Mouse (Mus musculus): ENCODE measurements around the gene Lgals1.
"Not testable (repeated sequence)": the region's sequence is repeated elsewhere in the genome, so short reads cannot be mapped to it uniquely, and the experiment has no call there.

Lgals1 gene

DNA sequence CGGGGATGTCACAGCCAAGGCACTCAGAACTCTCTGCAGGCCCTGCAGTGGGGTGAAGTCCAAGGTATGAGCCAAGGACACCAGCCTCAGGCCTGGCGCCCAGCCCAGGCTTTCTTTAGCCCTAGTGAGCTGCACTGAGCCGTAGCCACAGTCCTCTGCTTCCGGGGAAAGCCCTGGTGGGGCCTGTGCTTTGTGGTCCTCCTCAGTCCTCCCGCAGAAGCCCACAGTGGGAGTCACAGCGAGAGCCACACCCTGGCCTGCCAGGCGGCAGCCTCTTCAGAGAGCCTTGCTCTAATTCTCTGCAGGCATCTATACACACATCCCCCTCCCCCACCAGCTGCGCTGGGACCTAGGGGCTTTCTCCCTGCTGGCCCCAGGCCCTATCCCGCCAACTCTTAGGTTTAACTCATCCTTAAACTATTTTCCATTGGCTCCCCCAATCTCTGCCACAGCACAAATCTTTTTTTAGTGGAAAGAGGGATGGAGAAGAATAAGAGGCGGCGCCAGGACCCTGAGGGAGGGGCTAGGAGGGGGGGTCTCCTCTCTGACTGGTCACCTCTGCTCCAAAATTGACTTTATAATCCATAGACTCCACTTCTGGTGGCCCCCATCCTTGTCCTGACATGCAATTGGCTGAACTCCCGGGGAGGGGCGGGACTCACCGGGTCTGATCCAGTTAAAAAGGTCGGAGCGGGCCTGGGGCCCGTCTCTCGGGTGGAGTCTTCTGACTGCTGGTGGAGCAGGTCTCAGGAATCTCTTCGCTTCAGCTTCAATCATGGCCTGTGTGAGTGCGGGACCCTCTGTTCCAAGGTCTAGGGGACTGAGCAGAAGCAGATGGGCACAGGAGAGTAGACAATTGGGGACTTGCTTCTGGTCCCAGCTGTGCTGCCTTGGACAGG lies at the start of gene Lgals1:
Gene Lgals1 (plus strand): TSS at position 705 of the 899 bp plus-strand sequence.
- DNase-seq (ENCODE audit: low spot score in 2 of 2), result peak; percentile 49 to 74

DNA sequence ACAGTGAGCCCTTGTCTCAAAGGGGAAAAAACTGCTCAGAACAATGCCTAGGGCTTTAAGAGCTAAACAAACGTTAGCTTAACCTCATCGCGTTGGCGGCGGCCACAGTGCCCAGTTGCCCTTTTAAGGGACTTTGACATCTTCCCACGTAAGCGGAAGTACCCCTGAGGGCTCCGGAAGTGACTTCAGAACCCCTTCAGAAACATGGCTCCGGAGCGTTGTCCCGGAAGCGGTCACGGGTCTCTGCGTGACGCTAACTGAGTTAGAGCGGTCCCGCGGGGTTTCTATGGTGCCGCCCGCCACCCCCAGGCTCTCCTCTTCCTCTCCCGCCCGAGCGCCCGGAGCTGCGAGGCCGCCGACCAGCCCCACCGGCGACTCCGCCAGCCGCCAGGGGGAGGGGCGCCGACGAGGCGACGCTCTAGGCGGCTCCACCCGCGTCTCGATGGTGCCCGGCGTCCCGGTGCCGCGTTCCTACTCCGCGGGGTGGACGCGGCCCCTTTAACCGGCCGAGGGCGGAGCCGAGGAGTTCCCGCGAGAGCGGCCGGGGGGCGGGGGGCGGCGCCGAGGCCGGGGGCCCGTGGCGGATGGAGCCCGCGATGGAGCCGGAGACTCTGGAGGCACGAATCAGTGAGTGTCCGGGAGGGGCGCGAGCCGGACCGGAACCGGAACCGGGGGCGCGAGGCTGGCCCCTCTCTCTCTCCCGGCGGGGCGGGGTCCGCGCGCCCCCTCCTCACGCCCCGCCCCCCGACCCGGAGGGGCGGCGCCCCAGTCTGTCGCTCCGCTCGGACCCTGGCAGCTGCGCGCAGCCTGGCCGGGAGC lies 49.3 kb upstream of the Lgals1 start, which contains the start of gene Gga1:
Gene Gga1 (plus strand): TSS at position 200 of the 819 bp plus-strand sequence.
- peak; percentile 88 to 90 for DNase-seq (ENCODE audit: low spot score in 2 of 2)

DNA sequence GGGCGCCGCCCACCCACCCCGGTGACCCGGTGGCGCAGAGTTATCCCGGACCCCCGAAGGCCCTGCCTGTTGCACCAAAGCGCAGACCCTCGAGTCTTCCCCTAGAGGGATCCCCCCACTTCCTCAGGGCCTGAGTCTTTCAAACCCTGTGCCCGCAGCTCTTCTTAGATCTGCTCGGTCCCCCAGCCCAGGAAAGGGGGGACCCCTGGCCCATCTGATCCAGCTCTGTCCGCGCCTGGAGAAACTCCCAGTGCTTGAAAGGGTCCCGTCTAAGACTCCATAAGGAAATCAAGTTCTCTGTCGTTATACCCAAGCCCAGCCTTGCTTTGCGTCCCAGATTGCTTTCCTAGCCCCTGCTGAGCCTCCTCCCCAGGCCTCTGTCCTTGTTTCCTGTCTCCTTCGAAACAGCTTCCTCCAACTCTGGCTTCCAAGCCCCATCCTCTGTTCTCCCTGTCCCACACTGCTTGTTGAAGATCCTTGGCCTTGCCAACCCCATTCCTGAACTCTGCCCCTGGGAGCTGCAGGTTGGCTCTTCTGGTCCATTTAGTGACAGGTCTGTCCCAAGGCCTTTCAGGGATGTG lies 48.6 kb upstream of the Lgals1 start:
- peak in 1 of 2 experiments; percentile 29 for DNase-seq (ENCODE audit: low spot score in 2 of 2)

DNA sequence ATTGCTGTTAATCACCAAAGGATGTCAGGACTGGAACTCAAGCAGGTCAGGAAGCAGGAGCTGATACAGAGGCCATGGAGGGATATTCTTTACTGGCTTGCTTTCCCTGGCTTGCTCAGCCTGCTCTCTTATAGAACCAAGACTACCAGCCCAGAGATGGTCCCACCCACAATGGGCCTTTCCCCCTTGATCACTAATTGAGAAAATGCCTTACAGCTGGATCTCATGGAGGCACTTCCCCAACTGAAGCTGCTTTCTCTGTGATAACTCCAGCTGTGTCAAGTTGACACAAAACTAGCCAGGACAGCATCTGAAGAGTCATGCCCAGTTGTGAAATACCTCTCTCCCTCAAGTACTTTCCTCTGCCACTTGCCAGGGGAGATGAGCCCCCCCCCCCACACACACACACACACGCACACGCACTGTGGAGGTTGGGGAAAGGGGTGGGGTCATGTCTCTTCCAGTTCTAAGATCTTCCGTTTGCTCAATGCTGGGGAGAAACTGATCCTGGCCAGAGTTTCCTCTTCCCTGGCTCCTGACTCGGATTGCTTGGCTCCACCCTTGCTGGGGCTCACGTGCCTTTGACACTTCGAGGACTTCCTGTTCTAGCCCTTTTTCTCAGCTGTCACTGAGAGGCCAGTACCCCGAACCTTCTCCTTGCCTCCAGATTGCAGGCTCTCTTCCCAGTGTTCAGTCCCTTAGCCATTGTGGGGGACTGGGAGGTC lies 47.6 kb upstream of the Lgals1 start:
- not testable (repeated sequence) for DNase-seq (ENCODE audit: low spot score in 2 of 2)

DNA sequence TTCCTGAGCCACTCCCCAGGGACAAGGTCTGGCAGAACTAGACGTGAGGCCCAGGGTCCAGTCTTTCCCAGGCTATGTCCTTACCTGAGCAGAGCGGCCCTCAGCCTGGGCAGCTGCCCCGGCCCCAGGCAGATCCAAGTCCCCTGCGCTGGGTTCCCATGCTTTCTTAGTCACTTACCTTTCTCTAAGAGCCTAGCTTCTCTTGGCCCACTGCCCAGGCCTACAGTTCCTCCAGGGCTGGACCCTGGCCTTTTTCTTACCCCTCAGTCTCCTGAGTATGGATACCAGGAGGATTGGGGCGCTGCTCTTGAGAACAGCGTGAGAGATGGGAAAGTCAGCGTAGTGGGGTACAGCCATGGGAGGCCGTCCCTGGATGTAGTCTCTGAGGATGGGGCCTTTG lies 46.1 kb upstream of the Lgals1 start:
- no peak for DNase-seq (ENCODE audit: low spot score in 2 of 2)

DNA sequence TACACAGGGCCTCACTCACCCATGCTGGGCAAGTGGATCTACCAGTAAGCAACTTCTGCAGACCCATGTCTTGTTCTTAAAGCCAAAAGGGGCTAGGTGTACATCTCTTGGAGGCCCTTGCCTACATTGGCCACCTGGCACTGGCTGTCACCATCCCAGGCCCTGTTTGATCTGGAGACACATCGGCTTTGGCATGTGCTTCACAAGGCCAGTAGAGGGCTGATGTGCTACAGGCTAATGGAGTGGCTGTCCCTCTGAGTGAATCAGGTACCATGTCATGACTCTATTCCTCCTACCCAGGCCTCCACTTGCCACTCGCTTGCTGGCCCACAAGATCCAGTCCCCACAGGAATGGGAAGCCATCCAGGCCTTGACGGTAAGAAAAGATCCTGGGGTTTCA lies 44.7 kb upstream of the Lgals1 start:
- no peak for DNase-seq (ENCODE audit: low spot score in 2 of 2)

DNA sequence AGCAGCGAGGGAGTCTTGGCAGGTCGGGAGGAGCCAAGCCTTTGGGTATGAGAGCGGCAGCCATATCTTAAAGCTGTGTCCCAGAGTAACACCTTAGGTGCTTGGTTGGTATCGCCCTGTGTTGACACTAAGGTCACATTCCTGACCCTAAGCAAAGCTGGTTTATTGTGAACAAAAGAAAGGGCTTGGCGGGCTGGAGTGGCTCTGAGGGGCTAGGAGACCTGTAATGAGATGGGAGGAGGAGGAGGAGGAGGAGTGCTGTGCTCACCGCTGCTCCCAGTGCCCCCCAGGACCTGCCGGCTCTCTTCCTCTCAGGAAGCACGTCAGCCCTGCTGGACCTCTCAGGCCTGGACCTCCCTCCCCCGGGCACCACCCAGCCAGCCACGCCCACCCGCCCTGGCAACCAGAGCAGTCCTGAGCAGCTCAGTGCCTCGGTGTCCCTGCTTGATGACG lies 37.1 kb upstream of the Lgals1 start:
- DNase-seq (ENCODE audit: low spot score in 2 of 2), result no peak

DNA sequence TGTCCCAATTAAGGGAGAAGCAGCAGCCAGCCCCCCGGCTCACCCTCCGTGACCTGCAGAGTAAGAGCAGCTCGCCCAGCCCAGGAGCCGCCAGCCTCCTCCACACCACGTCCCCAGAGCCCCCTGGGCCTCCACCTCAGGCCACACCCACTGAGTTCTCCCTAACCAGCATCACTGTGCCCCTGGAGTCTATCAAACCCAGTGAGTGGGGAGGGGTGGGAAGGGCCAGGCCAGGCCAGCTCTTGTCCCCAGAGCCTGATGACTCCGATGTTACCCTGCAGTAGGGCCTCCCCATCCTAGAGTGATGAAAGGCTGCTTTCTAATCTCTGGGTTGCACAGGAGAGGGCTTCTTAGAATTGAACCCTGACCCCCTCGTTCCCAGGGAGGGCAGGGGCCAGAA lies 34.1 kb upstream of the Lgals1 start:
- no peak for DNase-seq (ENCODE audit: low spot score in 2 of 2)

DNA sequence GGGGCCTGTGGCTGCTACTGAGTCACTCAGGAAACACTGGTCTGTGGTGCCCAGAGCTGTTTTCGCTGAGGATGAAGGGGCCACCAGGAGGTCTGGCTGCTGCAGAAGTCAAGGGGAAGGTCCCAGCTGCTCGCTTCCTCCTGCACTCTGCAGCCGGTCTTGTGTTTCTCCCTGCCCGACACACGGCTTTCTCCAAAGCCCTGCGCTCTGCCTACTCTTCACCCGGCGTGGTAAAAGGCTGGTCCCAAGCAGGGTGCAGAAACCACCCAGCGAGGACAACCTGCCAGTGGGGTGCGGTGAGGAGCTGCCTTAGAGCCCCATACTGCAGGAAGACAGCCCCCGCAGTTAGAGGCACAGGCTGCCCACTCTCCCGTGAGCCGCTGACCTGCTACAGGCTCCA lies 31.8 kb upstream of the Lgals1 start:
- DNase-seq (ENCODE audit: low spot score in 2 of 2), result peak; percentile 31 to 55

DNA sequence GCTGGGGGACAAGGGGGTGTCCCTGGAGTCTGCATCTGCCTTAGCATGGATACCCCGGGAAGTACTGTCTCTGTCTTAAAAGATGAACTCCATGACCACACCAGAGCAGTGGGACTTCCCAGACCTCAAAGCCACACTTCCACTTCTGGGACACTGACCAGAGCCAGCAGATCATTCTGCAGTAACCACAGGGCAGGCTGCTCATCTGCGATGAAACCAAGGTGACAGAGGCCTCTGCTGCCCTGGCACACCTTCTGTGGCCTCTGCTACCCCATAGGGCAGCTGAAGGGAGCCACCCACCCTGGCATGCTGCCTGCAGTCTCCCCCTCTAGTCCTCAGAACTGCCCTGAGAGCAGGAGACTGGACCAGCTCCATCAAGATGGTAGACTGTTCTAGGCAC lies 30.8 kb upstream of the Lgals1 start:
- no peak for DNase-seq (ENCODE audit: low spot score in 2 of 2)

DNA sequence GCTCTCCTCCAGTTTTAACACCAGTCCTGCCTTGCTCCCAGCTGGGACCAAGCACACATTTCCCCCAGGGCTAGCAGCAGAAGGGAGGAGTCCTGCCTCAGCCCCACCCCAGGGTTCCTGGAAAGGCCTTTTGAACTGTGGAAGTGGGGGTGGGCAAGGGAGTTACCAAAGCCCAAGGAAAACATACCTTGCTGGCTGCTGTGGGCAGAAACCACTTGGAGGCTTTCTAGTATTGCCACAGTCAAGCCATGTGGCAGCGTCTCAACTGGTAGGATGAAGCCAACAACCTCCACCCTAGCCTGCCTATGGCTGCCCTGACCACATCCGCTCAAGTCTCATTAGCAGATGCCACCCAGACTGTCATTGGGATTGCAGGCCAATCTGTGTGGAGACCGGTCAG lies 30.4 kb upstream of the Lgals1 start:
- peak; percentile 28 to 38 for DNase-seq (ENCODE audit: low spot score in 2 of 2)

DNA sequence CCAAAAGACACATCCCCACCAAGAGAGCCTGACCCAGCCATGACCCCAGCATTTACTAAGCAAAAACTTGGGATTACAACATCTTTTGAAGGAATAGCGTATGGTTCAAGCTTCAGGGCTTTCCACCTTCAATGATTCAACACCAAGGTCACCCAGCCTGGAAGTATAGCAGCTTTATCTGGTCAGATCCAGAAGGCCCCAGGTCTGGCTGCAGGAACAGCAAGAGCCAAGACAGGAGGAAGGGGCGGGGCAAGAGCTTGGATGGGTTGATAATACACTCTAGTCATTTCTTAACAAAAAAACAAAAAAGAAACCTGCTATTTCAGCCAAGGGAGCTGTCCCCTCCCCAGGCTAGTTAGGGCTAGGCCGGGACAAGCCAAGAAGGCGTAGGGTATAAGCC lies 29.0 kb upstream of the Lgals1 start:
- peak in 1 of 2 experiments; percentile 61 for DNase-seq (ENCODE audit: low spot score in 2 of 2)

DNA sequence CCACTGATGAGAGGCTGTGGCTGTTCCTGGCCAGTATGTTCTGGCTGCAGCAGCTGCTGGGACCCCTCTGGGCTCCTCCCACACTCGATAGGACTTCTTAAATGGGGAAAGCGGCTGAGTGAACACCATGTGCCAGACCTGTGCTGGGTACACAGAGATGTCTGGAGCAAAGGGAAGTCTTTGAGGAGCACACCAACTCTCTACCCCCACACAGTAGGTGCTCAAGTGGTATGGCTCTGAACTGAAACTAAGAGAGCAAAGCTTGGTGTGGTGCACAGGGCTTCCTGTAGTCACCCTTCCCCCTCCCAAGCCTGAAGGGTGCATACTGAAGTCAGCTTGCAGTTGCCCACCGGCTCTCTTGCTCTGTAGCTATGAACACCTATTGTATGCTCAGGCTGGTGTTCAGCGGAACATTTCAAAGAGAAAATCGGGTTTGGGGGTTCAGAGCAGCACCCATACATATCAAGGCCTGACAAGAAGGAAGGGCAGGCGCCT lies 28.0 kb upstream of the Lgals1 start:
- DNase-seq (ENCODE audit: low spot score in 2 of 2), result peak; percentile 48 to 55

DNA sequence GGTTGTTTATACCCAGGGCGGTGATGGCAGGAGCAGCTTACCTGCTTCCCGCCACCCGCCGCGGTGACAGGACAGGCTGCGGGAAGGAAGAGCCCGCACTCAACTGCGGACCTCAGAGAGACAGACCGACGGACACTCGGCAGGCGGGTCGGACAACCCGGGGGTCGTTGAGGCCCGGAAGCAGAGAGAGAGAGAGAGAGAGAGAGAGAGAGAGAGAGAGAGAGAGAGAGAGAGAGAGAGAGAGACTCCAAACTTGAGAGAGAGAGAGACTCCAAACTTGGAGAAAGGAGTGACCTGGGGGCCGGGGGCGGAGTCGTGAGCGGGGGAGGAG lies 27.2 kb upstream of the Lgals1 start, which contains the start of gene Gm49510:
Gene Gm49510 (plus strand): TSS at position 259 of the 331 bp plus-strand sequence.
- peak in 1 of 2 experiments; percentile 47 for DNase-seq (ENCODE audit: low spot score in 2 of 2)

DNA sequence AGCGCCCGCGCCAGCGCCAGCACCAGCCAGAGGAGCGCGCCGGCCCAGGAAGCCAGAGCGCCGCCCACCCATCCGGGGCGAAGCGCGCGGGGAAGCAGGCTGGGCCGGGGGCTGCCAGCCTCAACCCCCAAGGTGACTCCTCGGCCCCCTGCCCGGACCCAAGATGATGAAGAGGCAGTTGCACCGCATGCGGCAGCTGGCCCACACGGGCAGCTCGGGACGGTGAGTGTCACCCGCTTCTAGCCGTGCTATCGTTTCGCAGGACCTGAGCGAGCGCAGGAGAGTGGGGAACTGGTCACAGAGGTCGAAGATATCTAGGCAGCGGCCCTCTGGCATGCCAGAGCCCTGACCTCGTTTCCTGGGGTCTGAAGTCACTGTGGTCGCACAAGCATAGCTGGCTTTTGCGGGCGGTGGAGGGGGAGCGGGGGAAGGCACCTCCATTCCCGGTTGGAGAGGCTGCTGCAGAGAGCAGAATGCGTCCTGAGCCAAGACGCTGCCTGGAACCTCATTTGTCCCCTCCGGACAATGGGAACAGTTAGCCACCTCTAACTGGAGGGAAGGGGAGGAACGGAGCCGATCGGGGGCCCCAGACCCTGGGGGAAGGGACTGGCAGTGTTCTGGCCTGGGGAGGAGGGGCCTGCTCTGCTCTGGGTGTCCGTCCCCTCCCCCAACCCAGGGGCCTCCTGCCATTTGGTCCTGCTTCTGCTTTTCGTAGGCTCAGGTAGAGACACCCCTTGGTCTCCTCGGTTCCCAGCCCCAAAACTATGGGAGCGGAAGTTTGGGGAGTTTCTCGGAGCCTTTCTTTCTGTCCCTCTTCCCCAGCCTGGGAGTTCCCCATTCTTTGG lies 26.6 kb upstream of the Lgals1 start, which contains the start of gene Sh3bp1:
Gene Sh3bp1 (plus strand): TSS at position 29 of the 845 bp plus-strand sequence.
- peak; percentile 71 to 83 for DNase-seq (ENCODE audit: low spot score in 2 of 2)

DNA sequence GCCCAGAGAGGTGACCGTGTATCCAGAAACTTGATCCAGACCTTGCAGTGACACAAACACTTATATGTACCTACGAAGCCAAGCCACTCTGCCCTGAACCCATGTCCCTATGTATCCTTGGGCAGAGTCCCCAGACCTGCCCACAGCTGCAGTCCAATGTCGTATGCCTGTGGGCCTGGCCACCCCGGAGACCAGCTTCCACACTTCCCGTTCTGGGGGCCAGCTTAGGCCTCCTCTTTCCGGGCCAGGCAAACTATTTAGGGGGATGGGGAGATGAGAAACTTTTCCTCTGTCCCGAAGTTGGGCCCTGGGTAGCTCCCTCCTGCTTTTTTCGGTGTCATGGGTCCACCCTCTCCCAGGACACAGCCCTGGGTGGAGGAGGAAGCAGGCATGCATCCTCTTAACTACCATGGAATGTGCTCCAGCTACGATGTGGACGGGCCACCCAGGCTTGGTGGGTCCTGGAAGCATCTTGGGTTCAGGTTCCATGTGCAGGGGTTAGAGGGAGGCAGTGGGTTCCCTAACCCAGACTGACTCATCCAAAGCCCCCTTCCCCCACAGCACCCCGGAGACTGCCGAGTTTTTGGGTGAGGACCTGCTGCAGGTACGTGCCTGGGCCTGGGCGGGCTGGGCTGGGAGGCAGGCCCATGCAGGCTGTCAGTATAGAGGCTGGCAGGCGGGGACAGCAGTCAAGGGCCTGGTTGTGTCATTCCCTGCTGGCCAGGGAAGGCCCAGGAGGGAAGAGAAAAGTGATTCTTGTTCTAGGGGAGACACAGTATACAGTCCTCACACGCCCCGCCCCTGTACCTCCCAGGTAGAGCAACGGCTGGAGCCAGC lies 25.7 kb upstream of the Lgals1 start:
- peak; percentile 41 for DNase-seq (ENCODE audit: low spot score in 2 of 2)

DNA sequence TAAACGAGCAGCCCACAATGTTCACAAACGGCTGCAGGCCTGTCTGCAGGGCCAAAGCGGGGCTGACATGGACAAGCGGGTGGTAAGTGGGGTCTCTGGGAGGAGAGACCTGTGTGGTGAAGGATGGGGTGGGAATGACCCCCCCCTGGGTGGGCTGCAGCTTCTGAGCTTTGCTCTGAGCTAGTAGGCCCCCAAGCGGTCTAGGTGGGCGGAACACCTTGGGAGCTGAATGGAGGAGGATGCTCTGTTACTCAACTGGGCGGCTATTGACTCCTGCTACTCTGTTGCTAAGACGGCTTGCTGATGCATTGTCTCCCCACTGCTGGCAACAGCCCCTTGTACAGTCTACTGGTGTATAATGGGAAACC lies 25.1 kb upstream of the Lgals1 start:
- no peak for DNase-seq (ENCODE audit: low spot score in 2 of 2)

DNA sequence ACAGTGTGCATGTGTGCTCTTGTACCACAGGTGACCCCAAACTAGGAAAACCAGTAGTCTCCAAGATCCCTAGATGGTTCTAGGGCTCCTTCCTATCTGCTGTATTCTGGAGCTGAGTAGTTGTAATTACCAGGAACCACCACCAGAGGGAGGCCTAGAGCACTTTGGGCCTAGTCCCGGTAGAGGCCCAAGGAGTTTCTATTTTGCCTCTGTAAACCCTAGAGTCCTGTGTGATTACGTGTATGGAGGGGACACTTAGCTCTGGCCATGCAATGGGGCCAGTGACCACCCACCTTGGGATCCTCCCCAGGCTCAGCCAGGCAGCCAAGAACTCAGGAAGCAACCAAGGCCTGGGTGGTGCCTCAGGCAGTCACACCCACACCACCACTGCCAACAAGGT lies 23.3 kb upstream of the Lgals1 start:
- peak; percentile 83 to 91 for DNase-seq (ENCODE audit: low spot score in 2 of 2)

DNA sequence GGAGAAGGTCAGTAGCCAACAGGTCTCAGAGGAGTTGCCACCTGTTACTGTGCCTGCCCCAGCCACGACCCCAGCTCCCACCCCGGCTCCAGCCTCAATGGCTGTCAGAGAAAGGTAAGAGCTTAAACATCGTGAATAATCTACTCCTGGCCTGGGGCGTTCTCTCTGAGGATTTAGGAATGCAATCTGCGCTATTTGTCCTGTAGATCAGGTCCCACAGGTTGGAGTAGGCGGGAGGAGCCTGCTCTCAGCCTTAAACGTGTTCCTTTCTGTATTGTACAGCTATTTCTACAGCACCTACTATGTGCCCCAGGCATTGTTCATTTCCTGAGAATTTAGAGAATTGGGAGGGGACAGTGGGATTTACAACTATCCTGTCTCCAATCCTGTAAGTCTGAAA lies 18.1 kb upstream of the Lgals1 start:
- no peak for DNase-seq (ENCODE audit: low spot score in 2 of 2)

Data from spleen, postnatal 10 days (tissue).